Mouse (Mus musculus) spleen, embryonic (tissue): Measurements from ENCODE around the gene Asb11.

Experiments
- CTCF ChIA-PET: fragments of 350-600 bp; sonication (Branson Sonifier 250); formaldehyde crosslinking; loops from one replicate; lab custom pipeline; 2022; lab: Charles Lee

Asb11 gene

GRCm38 (mm10) chrX:164441306-164441705 is 4.5 kb downstream of the Asb11 start:
- CTCF ChIA-PET: no interaction called here

- CTCF ChIA-PET: no interaction called here
These were observed 8.8 kb downstream of the Asb11 start for GRCm38 (mm10) chrX:164445601-164446000.

GRCm38 (mm10) chrX:164446106-164446551 is 9.3 kb downstream of the Asb11 start:
- CTCF ChIA-PET: no interaction called here

- CTCF ChIA-PET: no interaction called here
These were observed 10.3 kb downstream of the Asb11 start for GRCm38 (mm10) chrX:164446835-164447681.

- CTCF ChIA-PET: no interaction called here
These were observed 10.9 kb downstream of the Asb11 start for GRCm38 (mm10) chrX:164447682-164448071.

- CTCF ChIA-PET: interaction anchor here (0.6 kb wide), 1 partner anchor 59 kb away, joined by 3 read pairs; no protein-coding TSS in a partner anchor
These were observed 12.4 kb downstream of the Asb11 start for GRCm38 (mm10) chrX:164449201-164449600.

GRCm38 (mm10) chrX:164459205-164459878 is 22.5 kb downstream of the Asb11 start:
- CTCF ChIA-PET: no interaction called here

- CTCF ChIA-PET: no interaction called here
These were observed 65.5 kb downstream of the Asb11 start for GRCm38 (mm10) chrX:164502258-164502657.

- CTCF ChIA-PET: no interaction called here
These were observed 69.1 kb downstream of the Asb11 start, which contains the start of gene Asb9 for GRCm38 (mm10) chrX:164505709-164506498. Asb9 (plus strand) TSS chrX:164506327.

- CTCF ChIA-PET: no interaction called here
These were observed 70.3 kb downstream of the Asb11 start for GRCm38 (mm10) chrX:164507068-164507467.

GRCm38 (mm10) chrX:164508728-164509127 is 71.9 kb downstream of the Asb11 start:
- CTCF ChIA-PET: no interaction called here
